In genomic region chr12:8674377-8674864, GRCm38 (mm10) we compare ENCODE assay signal across 8 mouse cellular contexts. TPM values are rescaled to one million over a fixed set of nuclear protein-coding genes. Genes with fewer than 3 reads are reported as not detected.
DNase-seq lines count a peak whose midpoint lies in the region; ATAC-seq and TF ChIP-seq lines count a peak whose summit lies in the region.

No protein-coding gene starts in this region.

- peak; percentile 87 for ATAC-seq in kidney, embryonic 14.5 days (ENCODE audit: low FRiP score, low TSS enrichment)
- ATAC-seq in hindbrain, postnatal 0 days: peak; percentile 79
- ATAC-seq in midbrain, embryonic 14.5 days (ENCODE audit: low FRiP score, low TSS enrichment): peak; percentile 81
- peak; percentile 85 for ATAC-seq in stomach, embryonic 14.5 days (ENCODE audit: insufficient number of reproducible peaks, insufficient read depth, low FRiP score, low read depth)

- peak overlapping the region; percentile 90 for H3K4me3 ChIP-seq in kidney, embryonic 14.5 days (ENCODE audit: low read length)
- peak overlapping the region; percentile 93 for H3K4me3 ChIP-seq in hindbrain, postnatal 0 days (ENCODE audit: low read length)
- H3K4me3 ChIP-seq in midbrain, embryonic 14.5 days (replicated peaks; ENCODE audit: low read depth, low read length): peak overlapping the region; percentile 86
- H3K4me3 ChIP-seq in stomach, embryonic 14.5 days (ENCODE audit: low read depth, low read length): peak overlapping the region; percentile 69

- no peaks in the 10 kb centered on the region for H3K9me3 ChIP-seq in kidney, embryonic 14.5 days (ENCODE audit: control insufficient read depth, low read length)
- no peaks in the 10 kb centered on the region for H3K9me3 ChIP-seq in hindbrain, postnatal 0 days (ENCODE audit: low read length)
- H3K9me3 ChIP-seq in midbrain, embryonic 14.5 days (ENCODE audit: control insufficient read depth, low read length): no peaks in the 10 kb centered on the region
- H3K9me3 ChIP-seq in stomach, embryonic 14.5 days (ENCODE audit: control insufficient read depth, low read depth, low read length): no peaks in the 10 kb centered on the region

- no peak for DNase-seq in kidney, adult 9 months
- peak; percentile 14 for DNase-seq in c-Kit-positive CD71-positive TER-119-positive erythroid progenitor cells, embryonic 14.5 days (ENCODE audit: low spot score)
- peak; percentile 28 for DNase-seq in forelimb bud, embryonic 11.5 days (ENCODE audit: low read depth, low spot score)
- peak; percentile 67 for DNase-seq in hindbrain, postnatal 0 days (ENCODE audit: low spot score)
- peak; percentile 70 for DNase-seq in liver
- DNase-seq in midbrain, embryonic 14.5 days: peak; percentile 77

- peak overlapping the region; percentile 97 for H3K27ac ChIP-seq in kidney, embryonic 14.5 days (ENCODE audit: low read depth, low read length)
- peak overlapping the region; percentile 98 for H3K27ac ChIP-seq in hindbrain, postnatal 0 days
- H3K27ac ChIP-seq in midbrain, embryonic 14.5 days (replicated peaks; ENCODE audit: low read depth, low read length): peak overlapping the region; percentile 98
- H3K27ac ChIP-seq in stomach, embryonic 14.5 days (ENCODE audit: low read length): peak overlapping the region; percentile 88

- H3K36me3 ChIP-seq in kidney, embryonic 14.5 days (ENCODE audit: control insufficient read depth, insufficient read depth, low read length): no peaks in the 10 kb centered on the region
- no peaks in the 10 kb centered on the region for H3K36me3 ChIP-seq in hindbrain, postnatal 0 days (ENCODE audit: insufficient read depth, low read length)
- H3K36me3 ChIP-seq in midbrain, embryonic 14.5 days (ENCODE audit: control insufficient read depth, insufficient read depth, low read length): no peaks in the 10 kb centered on the region
- H3K36me3 ChIP-seq in stomach, embryonic 14.5 days (ENCODE audit: control insufficient read depth, insufficient read depth, low read length): no peaks in the 10 kb centered on the region

- H3K4me1 ChIP-seq in kidney, embryonic 14.5 days (ENCODE audit: control insufficient read depth, insufficient read depth, low read length): peaks cover 13% of the 10 kb centered on the region
- H3K4me1 ChIP-seq in hindbrain, postnatal 0 days (ENCODE audit: insufficient read depth, low read length): peaks cover 19% of the 10 kb centered on the region
- peaks cover 28% of the 10 kb centered on the region for H3K4me1 ChIP-seq in midbrain, embryonic 14.5 days (ENCODE audit: control insufficient read depth, insufficient read depth, low read length)
- H3K4me1 ChIP-seq in stomach, embryonic 14.5 days (ENCODE audit: control insufficient read depth, insufficient read depth, low read length): peaks cover 17% of the 10 kb centered on the region

- H3K27me3 ChIP-seq in kidney, embryonic 14.5 days (ENCODE audit: control insufficient read depth, insufficient read depth, low read length): no peaks in the 10 kb centered on the region
- H3K27me3 ChIP-seq in hindbrain, postnatal 0 days (ENCODE audit: insufficient read depth, low read length): no peaks in the 10 kb centered on the region
- H3K27me3 ChIP-seq in midbrain, embryonic 14.5 days (ENCODE audit: control insufficient read depth, insufficient read depth, low read length): no peaks in the 10 kb centered on the region
- H3K27me3 ChIP-seq in stomach, embryonic 14.5 days (ENCODE audit: control insufficient read depth, insufficient read depth, low read length): no peaks in the 10 kb centered on the region

- H3K4me2 ChIP-seq in kidney, embryonic 14.5 days (replicated peaks; ENCODE audit: low read depth, low read length): peak overlapping the region; percentile 43
- peak overlapping the region; percentile 64 for H3K4me2 ChIP-seq in hindbrain, postnatal 0 days (ENCODE audit: low read depth, low read length)
- peak overlapping the region; percentile 90 for H3K4me2 ChIP-seq in midbrain, embryonic 14.5 days (ENCODE audit: low read length)
- peak overlapping the region; percentile 84; the same call in 1 of the 2 replicates for H3K4me2 ChIP-seq in stomach, embryonic 14.5 days (replicated peaks; ENCODE audit: low read depth, low read length)

- peak overlapping the region; percentile 100 for H3K9ac ChIP-seq in kidney, embryonic 14.5 days (ENCODE audit: low read depth, low read length)
- peak overlapping the region; percentile 99 for H3K9ac ChIP-seq in hindbrain, postnatal 0 days (replicated peaks; ENCODE audit: low read length)
- H3K9ac ChIP-seq in midbrain, embryonic 14.5 days (replicated peaks; ENCODE audit: low read length): peak overlapping the region; percentile 98
- H3K9ac ChIP-seq in stomach, embryonic 14.5 days (replicated peaks; ENCODE audit: low read depth, low read length): peak overlapping the region; percentile 84

- 1% methylated on average over 47 of the region's 62 CpGs for WGBS in kidney, embryonic 14.5 days
- WGBS in hindbrain, postnatal 0 days: under 1% methylated on average over 36 of the region's 62 CpGs
- WGBS in midbrain, embryonic 14.5 days: 1% methylated on average over 49 of the region's 62 CpGs
- WGBS in stomach, embryonic 14.5 days: under 1% methylated on average over 44 of the region's 62 CpGs

- no peak for TF ChIP-seq CTCF in hindbrain, postnatal 0 days (IDR thresholded peaks at IDR 0.05; ENCODE audit: low read depth)

RNA-seq across cellular contexts. Expression of gene Pum2, which starts 0.5 kb away (rescaled TPM):
- 62.8 and 71.9 TPM in 2 replicates for polyA plus RNA-seq in kidney, embryonic 14.5 days (2014; fragmentation: Nextera tagmentation; extraction: Ambion mirVana)
- total RNA-seq in hindbrain, postnatal 0 days (2014; rRNA removed): 118 and 133 TPM in 2 replicates
- 31.1 and 34.5 TPM in 2 replicates for polyA plus RNA-seq in hindbrain, postnatal 0 days (2015; fragmentation: Nextera tagmentation; extraction: Ambion mirVana)
- polyA plus RNA-seq in midbrain, embryonic 14.5 days (2014; fragmentation: Nextera tagmentation; extraction: Ambion mirVana): 69.9 and 83.5 TPM in 2 replicates
- polyA plus RNA-seq in stomach, embryonic 14.5 days (2014; fragmentation: Nextera tagmentation; extraction: Ambion mirVana): 65.8 and 69.2 TPM in 2 replicates
